Mouse (Mus musculus) lung, embryonic 14.5 days (tissue): Measurements from ENCODE around the gene Ccdc12. TPM values are rescaled to one million over a fixed set of nuclear protein-coding genes. Genes with fewer than 3 reads are reported as not detected.

ENCODE experiments used
- ATAC-seq: fragments of 200-750 bp; cut with Nextera tagmentation; 2 replicates; pipeline ENCODE4 v1.8.0; 2017; ENCODE audit warnings: mild to moderate bottlenecking, moderate TSS enrichment, moderate library complexity; ENCODE audit not compliant: insufficient read depth
- DNase-seq: peaks from one replicate; pipeline ENCODE4 v3.0.0-alpha.2; 2015
- H3K27ac ChIP-seq: fragments of 300-500 bp; sonication (generic); 2 replicates; pipeline ENCODE4 v1.5.1; 2014; ENCODE audit warnings: low read depth, mild to moderate bottlenecking, moderate library complexity
- H3K27me3 ChIP-seq: fragments of 300-500 bp; sonication (generic); 2 replicates; pipeline ENCODE4 v1.6.1; 2014; ENCODE audit warnings: low read length, control low read depth; ENCODE audit not compliant: insufficient read depth
- H3K36me3 ChIP-seq: fragments of 300-500 bp; sonication (generic); 2 replicates; pipeline ENCODE4 v1.6.1; 2014; ENCODE audit warnings: control low read depth; ENCODE audit not compliant: insufficient read depth
- H3K4me1 ChIP-seq: fragments of 300-500 bp; sonication (generic); 2 replicates; pipeline ENCODE4 v1.6.1; 2014; ENCODE audit warnings: antibody characterized with exemption, control low read depth; ENCODE audit not compliant: insufficient read depth
- H3K4me2 ChIP-seq: fragments of 300-500 bp; sonication (generic); 2 replicates; pipeline ENCODE4 v1.6.1; 2014; ENCODE audit warnings: mild to moderate bottlenecking
- H3K4me3 ChIP-seq: fragments of 300-500 bp; sonication (generic); 2 replicates; pipeline ENCODE4 v1.5.1; 2014; ENCODE audit warnings: low read depth, low read length
- H3K9ac ChIP-seq: fragments of 300-500 bp; sonication (generic); 2 replicates; pipeline ENCODE4 v1.6.1; 2014
- H3K9me3 ChIP-seq: fragments of 300-500 bp; sonication (generic); 2 replicates; pipeline ENCODE4 v1.6.1; 2016; ENCODE audit warnings: low read depth, low read length, control low read depth
- CTCF ChIP-seq: IDR thresholded peaks from 2 replicates; pipeline ENCODE4 v1.5.1; 2016; ENCODE audit warnings: antibody characterized with exemption, low read depth
- WGBS: fragments of 180-500 bp; shearing (Covaris S2); extraction: QIAGEN DNeasy Blood & Tissue Kit; methylation state at CpG from one replicate; pipeline ENCODE4 v1.1.7; 2014; 5-methylcytosine and 5-hydroxymethylcytosine counted together
- polyA plus RNA-seq: library from polyadenylated mRNA; unstranded; fragments of >200 nt; fragmentation: Nextera tagmentation; extraction: Ambion mirVana; gene quantifications from 2 replicates; pipeline ENCODE4 v1.2.1, GENCODE M21; 2014

The Ccdc12 gene
- polyA plus RNA-seq, 1 experiment from 2014 or later = 155 TPM

- Histone ChIP-seq H3K27me3 (peaks cover 23% of the 10 kb centered on the region), H3K27ac (no peak overlapping the region), H3K9me3 (no peaks in the 10 kb centered on the region), H3K4me3 (no peak overlapping the region), H3K4me2 (no peak overlapping the region), H3K9ac (no peak overlapping the region), H3K36me3 (no peaks in the 10 kb centered on the region), H3K4me1 (no peaks in the 10 kb centered on the region)
- 68% methylated on average over 15 of the region's 15 CpGs for WGBS
- no peak for TF ChIP-seq CTCF
- ATAC-seq = no peak
- no peak for DNase-seq
Measured at GRCm38 (mm10) chr9:110632671-110633070, 23.6 kb upstream of the Ccdc12 start.

- no peak for DNase-seq
- WGBS = 67% methylated on average over 17 of the region's 17 CpGs
- no peak overlapping the region for H3K4me3 ChIP-seq
Measured at GRCm38 (mm10) chr9:110633882-110634281, 22.4 kb upstream of the Ccdc12 start.

GRCm38 (mm10) chr9:110635225-110635624 lies 21.1 kb upstream of the Ccdc12 start:
- Histone ChIP-seq H3K4me1 (no peaks in the 10 kb centered on the region), H3K36me3 (no peaks in the 10 kb centered on the region; the same call in 1 of the 2 replicates), H3K27me3 (peaks cover 23% of the 10 kb centered on the region), H3K9me3 (no peaks in the 10 kb centered on the region), H3K9ac (no peak overlapping the region), H3K4me3 (no peak overlapping the region), H3K27ac (no peak overlapping the region), H3K4me2 (no peak overlapping the region)
- 6% methylated on average over 19 of the region's 19 CpGs for WGBS
- TF ChIP-seq CTCF = peak; percentile 99
- DNase-seq (peak; percentile 91), ATAC-seq (peak; percentile 44; the same call in 1 of the 2 replicates)

More at GRCm38 (mm10) chr9:110633882-110634281, 22.4 kb upstream of the Ccdc12 start:
- Histone ChIP-seq H3K9me3 (no peaks in the 10 kb centered on the region), H3K27ac (no peak overlapping the region), H3K27me3 (peaks cover 23% of the 10 kb centered on the region), H3K36me3 (no peaks in the 10 kb centered on the region; the same call in 1 of the 2 replicates), H3K9ac (no peak overlapping the region), H3K4me2 (no peak overlapping the region), H3K4me1 (no peaks in the 10 kb centered on the region)
- TF ChIP-seq CTCF = no peak
- ATAC-seq = no peak

GRCm38 (mm10) chr9:110638611-110639021 lies 17.7 kb upstream of the Ccdc12 start:
- Histone ChIP-seq H3K4me2 (no peak overlapping the region), H3K4me1 (no peaks in the 10 kb centered on the region), H3K27me3 (0 out of 2 replicates have a peak, but pooled peaks cover 5% of the 10 kb centered on the region), H3K4me3 (no peak overlapping the region), H3K27ac (no peak overlapping the region), H3K9me3 (no peaks in the 10 kb centered on the region), H3K36me3 (no peaks in the 10 kb centered on the region; the same call in 1 of the 2 replicates), H3K9ac (no peak overlapping the region)
- no peak for ATAC-seq
- WGBS = 80% methylated on average over 10 of the region's 10 CpGs
- DNase-seq = peak; percentile 27
- no peak for TF ChIP-seq CTCF

- no peaks in the 10 kb centered on the region for H3K4me1 ChIP-seq
- H3K36me3 ChIP-seq = no peaks in the 10 kb centered on the region; the same call in 1 of the 2 replicates
- no peak overlapping the region for H3K4me2 ChIP-seq
- H3K27ac ChIP-seq = no peak overlapping the region
- H3K9me3 ChIP-seq = no peaks in the 10 kb centered on the region
- 72% methylated on average over 5 of the region's 5 CpGs for WGBS
- no peak overlapping the region for H3K9ac ChIP-seq
- no peaks in the 10 kb centered on the region for H3K27me3 ChIP-seq
- DNase-seq = no peak
- no peak overlapping the region for H3K4me3 ChIP-seq
- TF ChIP-seq CTCF = no peak
- ATAC-seq = no peak
Measured at GRCm38 (mm10) chr9:110641006-110641405, 15.3 kb upstream of the Ccdc12 start.

- DNase-seq = no peak
- no peak overlapping the region for H3K27ac ChIP-seq
- no peak overlapping the region for H3K4me3 ChIP-seq
- no peak for TF ChIP-seq CTCF
- H3K4me1 ChIP-seq = no peaks in the 10 kb centered on the region
- H3K4me2 ChIP-seq = no peak overlapping the region
- H3K9ac ChIP-seq = no peak overlapping the region
- no peaks in the 10 kb centered on the region; the same call in 1 of the 2 replicates for H3K36me3 ChIP-seq
- H3K9me3 ChIP-seq = no peaks in the 10 kb centered on the region
- ATAC-seq = no peak
- H3K27me3 ChIP-seq = no peaks in the 10 kb centered on the region
- WGBS = 45% methylated on average over 5 of the region's 5 CpGs
Measured at GRCm38 (mm10) chr9:110642812-110643524, 13.3 kb upstream of the Ccdc12 start.

GRCm38 (mm10) chr9:110643787-110644186 lies 12.5 kb upstream of the Ccdc12 start:
- Histone ChIP-seq H3K27me3 (no peaks in the 10 kb centered on the region), H3K4me2 (no peak overlapping the region), H3K27ac (no peak overlapping the region), H3K4me1 (no peaks in the 10 kb centered on the region), H3K9me3 (no peaks in the 10 kb centered on the region), H3K36me3 (no peaks in the 10 kb centered on the region), H3K9ac (no peak overlapping the region), H3K4me3 (no peak overlapping the region)
- WGBS = 55% methylated on average over 9 of the region's 9 CpGs
- TF ChIP-seq CTCF = no peak
- DNase-seq (no peak), ATAC-seq (no peak)
